Mouse (Mus musculus) spleen, adult 18-20 months (tissue): ENCODE measurements around the gene Cct2.

Source experiments
- DNase-seq, 2 experiments: peaks; one replicate each; pipeline ENCODE4 v3.0.0; 2022; ENCODE audit warnings: mixed read lengths in 2 of 2

Cct2 gene

GRCm38 (mm10) chr10:117063254-117064021 is at the start of gene Cct2:
Cct2 (minus strand) TSS chr10:117063814.
- peak; percentile 83 to 90 for DNase-seq

- no peak for DNase-seq
These were observed 48.9 kb upstream of the Cct2 start for GRCm38 (mm10) chr10:117112545-117112944.

GRCm38 (mm10) chr10:117111455-117111854 is 47.8 kb upstream of the Cct2 start:
- no peak for DNase-seq

GRCm38 (mm10) chr10:117110271-117110670 is 46.7 kb upstream of the Cct2 start:
- DNase-seq: no peak

- DNase-seq: no peak
These were observed 43.1 kb upstream of the Cct2 start for GRCm38 (mm10) chr10:117106686-117107085.

GRCm38 (mm10) chr10:117106244-117106643 is 42.6 kb upstream of the Cct2 start:
- no peak for DNase-seq

- no peak for DNase-seq
These were observed 41.4 kb upstream of the Cct2 start for GRCm38 (mm10) chr10:117105015-117105414.

- DNase-seq: no peak
These were observed 40.4 kb upstream of the Cct2 start for GRCm38 (mm10) chr10:117103854-117104598.

GRCm38 (mm10) chr10:117100175-117100574 is 36.6 kb upstream of the Cct2 start:
- no peak for DNase-seq

GRCm38 (mm10) chr10:117097116-117097698 is 33.6 kb upstream of the Cct2 start:
- no peak for DNase-seq

- no peak for DNase-seq
These were observed 32.5 kb upstream of the Cct2 start for GRCm38 (mm10) chr10:117096096-117096495.

GRCm38 (mm10) chr10:117094504-117095329 is 31.1 kb upstream of the Cct2 start:
- no peak for DNase-seq

GRCm38 (mm10) chr10:117089628-117090027 is 26.0 kb upstream of the Cct2 start:
- DNase-seq: no peak

- DNase-seq: no peak
These were observed 18.3 kb upstream of the Cct2 start for GRCm38 (mm10) chr10:117081914-117082359.

GRCm38 (mm10) chr10:117081326-117081725 is 17.7 kb upstream of the Cct2 start:
- no peak for DNase-seq

GRCm38 (mm10) chr10:117078284-117078683 is 14.7 kb upstream of the Cct2 start:
- peak in 1 of 2 experiments; percentile 27 for DNase-seq

GRCm38 (mm10) chr10:117073176-117073575 is 9.6 kb upstream of the Cct2 start:
- no peak for DNase-seq

- no peak for DNase-seq
These were observed 8.7 kb upstream of the Cct2 start for GRCm38 (mm10) chr10:117072191-117072888.

GRCm38 (mm10) chr10:117069109-117069508 is 5.5 kb upstream of the Cct2 start:
- no peak for DNase-seq

- DNase-seq: no peak
These were observed 462 bp upstream of the Cct2 start for GRCm38 (mm10) chr10:117064076-117064475.

GRCm38 (mm10) chr10:117062894-117063253 is 740 bp downstream of the Cct2 start:
- no peak for DNase-seq

GRCm38 (mm10) chr10:117055668-117056067 is 7.9 kb downstream of the Cct2 start:
- DNase-seq: no peak
